Mouse (Mus musculus): Measurements from ENCODE around the gene Elf1.

Gene Elf1

GRCm38 (mm10) chr14:79488531-79488930, 7.5 kb downstream of the Elf1 start:
- no peak for DNase-seq (ENCODE audit: extremely low read depth, insufficient read length, low spot score)

GRCm38 (mm10) chr14:79489150-79489549, 8.2 kb downstream of the Elf1 start:
- no peak for DNase-seq (ENCODE audit: extremely low read depth, insufficient read length, low spot score)

- DNase-seq (ENCODE audit: extremely low read depth, insufficient read length, low spot score), result no peak
Observed at GRCm38 (mm10) chr14:79490246-79490645, 9.3 kb downstream of the Elf1 start.

GRCm38 (mm10) chr14:79494349-79494748, 13.4 kb downstream of the Elf1 start:
- no peak for DNase-seq (ENCODE audit: extremely low read depth, insufficient read length, low spot score)

GRCm38 (mm10) chr14:79499326-79499725, 18.3 kb downstream of the Elf1 start:
- no peak for DNase-seq (ENCODE audit: extremely low read depth, insufficient read length, low spot score)

GRCm38 (mm10) chr14:79500756-79501155, 19.8 kb downstream of the Elf1 start:
- DNase-seq (ENCODE audit: extremely low read depth, insufficient read length, low spot score), result no peak

GRCm38 (mm10) chr14:79503371-79504075, 22.5 kb downstream of the Elf1 start:
- peak; percentile 24 for DNase-seq (ENCODE audit: extremely low read depth, insufficient read length, low spot score)

- DNase-seq (ENCODE audit: extremely low read depth, insufficient read length, low spot score), result no peak
Observed at GRCm38 (mm10) chr14:79504246-79505006, 23.4 kb downstream of the Elf1 start.

GRCm38 (mm10) chr14:79506207-79506606, 25.2 kb downstream of the Elf1 start:
- no peak for DNase-seq (ENCODE audit: extremely low read depth, insufficient read length, low spot score)

GRCm38 (mm10) chr14:79507846-79508245, 26.9 kb downstream of the Elf1 start:
- no peak for DNase-seq (ENCODE audit: extremely low read depth, insufficient read length, low spot score)

- no peak for DNase-seq (ENCODE audit: extremely low read depth, insufficient read length, low spot score)
Observed at GRCm38 (mm10) chr14:79508662-79509305, 27.8 kb downstream of the Elf1 start.

- DNase-seq (ENCODE audit: extremely low read depth, insufficient read length, low spot score), result no peak
Observed at GRCm38 (mm10) chr14:79511521-79511920, 30.5 kb downstream of the Elf1 start.

- no peak for DNase-seq (ENCODE audit: extremely low read depth, insufficient read length, low spot score)
Observed at GRCm38 (mm10) chr14:79513951-79514350, 33.0 kb downstream of the Elf1 start.

- DNase-seq (ENCODE audit: extremely low read depth, insufficient read length, low spot score), result no peak
Observed at GRCm38 (mm10) chr14:79515100-79515499, 34.1 kb downstream of the Elf1 start.

GRCm38 (mm10) chr14:79515511-79516242, 34.7 kb downstream of the Elf1 start:
- peak; percentile 43 for DNase-seq (ENCODE audit: extremely low read depth, insufficient read length, low spot score)

GRCm38 (mm10) chr14:79516243-79516610, 35.2 kb downstream of the Elf1 start:
- DNase-seq (ENCODE audit: extremely low read depth, insufficient read length, low spot score), result peak; percentile 7

- DNase-seq (ENCODE audit: extremely low read depth, insufficient read length, low spot score), result no peak
Observed at GRCm38 (mm10) chr14:79516751-79517150, 35.8 kb downstream of the Elf1 start.

- no peak for DNase-seq (ENCODE audit: extremely low read depth, insufficient read length, low spot score)
Observed at GRCm38 (mm10) chr14:79517185-79517740, 36.3 kb downstream of the Elf1 start.

- DNase-seq (ENCODE audit: extremely low read depth, insufficient read length, low spot score), result no peak
Observed at GRCm38 (mm10) chr14:79518123-79518522, 37.1 kb downstream of the Elf1 start.

GRCm38 (mm10) chr14:79518761-79519662, 38.0 kb downstream of the Elf1 start:
- no peak for DNase-seq (ENCODE audit: extremely low read depth, insufficient read length, low spot score)

Data from 3134 (cell line).